Mouse (Mus musculus): Measurements from ENCODE around the gene Bnip3.

- TF ChIP-seq TAL1 (IDR thresholded peaks at IDR 0.05; ENCODE audit: low read length) (no peak), GATA1 (IDR thresholded peaks at IDR 0.05; ENCODE audit: low read length) (no peak)
Measured at GRCm38 (mm10) chr7:138875031-138875430, 34.3 kb downstream of the Bnip3 start.
